Mouse (Mus musculus) intestine, postnatal 0 days (tissue): ENCODE data around the gene Olfr819. TPM values are rescaled to one million over a fixed set of nuclear protein-coding genes. Genes with fewer than 3 reads are reported as not detected.
"Not testable (repeated sequence)": the region's sequence is repeated elsewhere in the genome, so short reads cannot be mapped to it uniquely, and the experiment has no call there.

Experiments used
- ATAC-seq: fragments of 200-750 bp; cut with Nextera tagmentation; 2 replicates; pipeline ENCODE4 v1.8.0; 2017; ENCODE audit warnings: mild to moderate bottlenecking, moderate TSS enrichment, moderate library complexity
- H3K27ac ChIP-seq: fragments of 300-500 bp; sonication (generic); 2 replicates; pipeline ENCODE4 v1.5.1; 2014; ENCODE audit warnings: mild to moderate bottlenecking, low read depth, low read length, moderate library complexity
- H3K27me3 ChIP-seq: fragments of 300-500 bp; sonication (generic); replicated peaks from 2 replicates; pipeline ENCODE4 v1.6.1; 2014; ENCODE audit warnings: low read length, mixed read lengths; ENCODE audit not compliant: control insufficient read depth, insufficient read depth
- H3K36me3 ChIP-seq: fragments of 300-500 bp; sonication (generic); 2 replicates; pipeline ENCODE4 v1.6.1; 2014; ENCODE audit warnings: mild to moderate bottlenecking, moderate library complexity; ENCODE audit not compliant: control insufficient read depth, insufficient read depth
- H3K4me1 ChIP-seq: fragments of 300-500 bp; sonication (generic); replicated peaks from 2 replicates; pipeline ENCODE4 v1.6.1; 2014; ENCODE audit warnings: antibody characterized with exemption, low read length, mixed read lengths; ENCODE audit not compliant: control insufficient read depth, insufficient read depth
- H3K4me2 ChIP-seq: fragments of 300-500 bp; sonication (generic); replicated peaks from 2 replicates; pipeline ENCODE4 v1.6.1; 2014; ENCODE audit warnings: low read depth, mild to moderate bottlenecking, moderate library complexity
- H3K4me3 ChIP-seq: fragments of 300-500 bp; sonication (generic); 2 replicates; pipeline ENCODE4 v1.5.1; 2014; ENCODE audit warnings: low read depth, low read length
- H3K9ac ChIP-seq: fragments of 300-500 bp; sonication (generic); 2 replicates; pipeline ENCODE4 v1.6.1; 2014; ENCODE audit warnings: mild to moderate bottlenecking, low read depth, low read length
- H3K9me3 ChIP-seq: fragments of 300-500 bp; sonication (generic); 2 replicates; pipeline ENCODE4 v1.6.1; 2016; ENCODE audit warnings: mixed run types; ENCODE audit not compliant: control insufficient read depth
- CTCF ChIP-seq: sonication (generic); IDR thresholded peaks from 2 replicates; pipeline ENCODE4 v1.5.1; 2016; ENCODE audit warnings: low read depth, mild to moderate bottlenecking, control low read depth, antibody characterized with exemption, moderate library complexity
- WGBS: fragments of 180-500 bp; shearing (Covaris S2); extraction: QIAGEN DNeasy Blood & Tissue Kit; methylation state at CpG from one replicate; pipeline ENCODE4 v1.1.7; 2014; 5-methylcytosine and 5-hydroxymethylcytosine counted together
- polyA plus RNA-seq: library from polyadenylated mRNA; unstranded; fragments of >200 nt; fragmentation: Nextera tagmentation; extraction: Ambion mirVana; gene quantifications from 2 replicates; pipeline ENCODE4 v1.2.1, GENCODE M21; 2015

Gene Olfr819
- polyA plus RNA-seq: not detected in 2 replicates

- 76% methylated on average over 2 of the region's 2 CpGs for WGBS
Measured at GRCm38 (mm10) chr10:129967166-129967565, at the start of gene Olfr819. Olfr819 (minus strand) TSS chr10:129967266.

GRCm38 (mm10) chr10:130012321-130012720 lies 45.3 kb upstream of the Olfr819 start, which contains the start of gene Olfr820:
Olfr820 (plus strand) TSS chr10:130012621.
- no peaks in the 10 kb centered on the region for H3K27me3 ChIP-seq
- no peaks in the 10 kb centered on the region for H3K9me3 ChIP-seq
- H3K4me1 ChIP-seq: no peaks in the 10 kb centered on the region
- no peak for TF ChIP-seq CTCF
- H3K4me3 ChIP-seq: no peak within 1 kb of the TSS
- H3K4me2 ChIP-seq: no peak within 1 kb of the TSS
- no peaks in the 10 kb centered on the region for H3K36me3 ChIP-seq
- ATAC-seq: no peak
- no peak within 1 kb of the TSS for H3K27ac ChIP-seq
- H3K9ac ChIP-seq: no peak within 1 kb of the TSS

More at GRCm38 (mm10) chr10:129967166-129967565, at the start of gene Olfr819:
- H3K27ac ChIP-seq, H3K9ac ChIP-seq, ATAC-seq, H3K36me3 ChIP-seq, H3K27me3 ChIP-seq, H3K4me1 ChIP-seq, H3K4me2 ChIP-seq, H3K9me3 ChIP-seq, H3K4me3 ChIP-seq: not testable (repeated sequence)

- not testable (repeated sequence) for H3K27me3 ChIP-seq, H3K36me3 ChIP-seq, H3K9ac ChIP-seq, H3K9me3 ChIP-seq, H3K4me1 ChIP-seq, H3K27ac ChIP-seq, H3K4me3 ChIP-seq, H3K4me2 ChIP-seq, ATAC-seq
- 88% methylated on average over 4 of the region's 4 CpGs for WGBS
Measured at GRCm38 (mm10) chr10:130005366-130005765, 38.3 kb upstream of the Olfr819 start.

- H3K9ac ChIP-seq, ATAC-seq, H3K4me2 ChIP-seq, H3K27ac ChIP-seq, H3K27me3 ChIP-seq, H3K9me3 ChIP-seq, H3K4me3 ChIP-seq, H3K4me1 ChIP-seq, H3K36me3 ChIP-seq: not testable (repeated sequence)
- WGBS: 84% methylated on average over 4 of the region's 4 CpGs
Measured at GRCm38 (mm10) chr10:130004104-130004503, 37.0 kb upstream of the Olfr819 start.

- not testable (repeated sequence) for H3K4me3 ChIP-seq, H3K4me1 ChIP-seq, H3K27me3 ChIP-seq, ATAC-seq, H3K9ac ChIP-seq, H3K9me3 ChIP-seq, H3K4me2 ChIP-seq, H3K36me3 ChIP-seq, H3K27ac ChIP-seq
- WGBS: no CpG with 5 or more reads among the region's 1 CpGs
Measured at GRCm38 (mm10) chr10:129984962-129985361, 17.9 kb upstream of the Olfr819 start, which contains the start of gene Gm10310. Gm10310 (minus strand) TSS chr10:129985062.

- not testable (repeated sequence) for H3K27ac ChIP-seq, H3K9ac ChIP-seq, H3K27me3 ChIP-seq, ATAC-seq, H3K4me3 ChIP-seq, H3K36me3 ChIP-seq, H3K9me3 ChIP-seq, H3K4me1 ChIP-seq, H3K4me2 ChIP-seq
- WGBS: no CpG with 5 or more reads among the region's 3 CpGs
Measured at GRCm38 (mm10) chr10:129981867-129982266, 14.8 kb upstream of the Olfr819 start.

GRCm38 (mm10) chr10:129976040-129976439 lies 9.0 kb upstream of the Olfr819 start, which contains the start of gene Olfr247:
Olfr247 (minus strand) TSS chr10:129976140.
- not testable (repeated sequence) for ATAC-seq, H3K27ac ChIP-seq, H3K4me1 ChIP-seq, H3K4me2 ChIP-seq, H3K9ac ChIP-seq, H3K4me3 ChIP-seq, H3K9me3 ChIP-seq, H3K27me3 ChIP-seq, H3K36me3 ChIP-seq
- no CpG with 5 or more reads among the region's 2 CpGs for WGBS

- ATAC-seq, H3K4me1 ChIP-seq: not testable (repeated sequence)
- WGBS: no CpG with 5 or more reads among the region's 3 CpGs
Measured at GRCm38 (mm10) chr10:129972994-129973393, 5.9 kb upstream of the Olfr819 start.

GRCm38 (mm10) chr10:129966232-129966631 lies 834 bp downstream of the Olfr819 start:
- not testable (repeated sequence) for H3K36me3 ChIP-seq, H3K4me2 ChIP-seq, H3K4me1 ChIP-seq, H3K27me3 ChIP-seq, H3K27ac ChIP-seq, H3K9ac ChIP-seq, H3K4me3 ChIP-seq, H3K9me3 ChIP-seq, ATAC-seq
- 93% methylated on average over 2 of the region's 3 CpGs for WGBS

More at GRCm38 (mm10) chr10:129972994-129973393, 5.9 kb upstream of the Olfr819 start:
- not testable (repeated sequence) for H3K27me3 ChIP-seq, H3K36me3 ChIP-seq, H3K9me3 ChIP-seq, H3K4me3 ChIP-seq, H3K9ac ChIP-seq, H3K27ac ChIP-seq, H3K4me2 ChIP-seq
